Mouse (Mus musculus): ENCODE results near the gene Ipcef1.
A peak's percentile ranks its signal among the peaks of the same experiment; 100 is the strongest.

Ipcef1 gene

GRCm38 (mm10) chr10:6890348-6891009 lies 161.8 kb downstream of the Ipcef1 start:
- DNase-seq (ENCODE audit: low read depth, low spot score) = no peak

GRCm38 (mm10) chr10:6889640-6890245 lies 162.5 kb downstream of the Ipcef1 start:
- DNase-seq (ENCODE audit: low read depth, low spot score) = no peak

- DNase-seq (ENCODE audit: low read depth, low spot score) = peak; percentile 38
Observed at GRCm38 (mm10) chr10:6885460-6885859, 166.8 kb downstream of the Ipcef1 start.

- DNase-seq (ENCODE audit: low read depth, low spot score) = peak; percentile 76
Observed at GRCm38 (mm10) chr10:6882041-6882440, 170.2 kb downstream of the Ipcef1 start.

GRCm38 (mm10) chr10:6878276-6878881 lies 173.9 kb downstream of the Ipcef1 start:
- DNase-seq (ENCODE audit: low read depth, low spot score) = peak; percentile 69

- DNase-seq (ENCODE audit: low read depth, low spot score) = no peak
Observed at GRCm38 (mm10) chr10:6873917-6874316, 178.4 kb downstream of the Ipcef1 start.

- no peak for DNase-seq (ENCODE audit: low read depth, low spot score)
Observed at GRCm38 (mm10) chr10:6871418-6872072, 180.7 kb downstream of the Ipcef1 start.

- no peak for DNase-seq (ENCODE audit: low read depth, low spot score)
Observed at GRCm38 (mm10) chr10:6855812-6856211, 196.5 kb downstream of the Ipcef1 start.

- DNase-seq (ENCODE audit: low read depth, low spot score) = no peak
Observed at GRCm38 (mm10) chr10:6848834-6849233, 203.4 kb downstream of the Ipcef1 start.

- no peak for DNase-seq (ENCODE audit: low read depth, low spot score)
Observed at GRCm38 (mm10) chr10:6848162-6848754, 204.0 kb downstream of the Ipcef1 start.

- DNase-seq (ENCODE audit: low read depth, low spot score) = no peak
Observed at GRCm38 (mm10) chr10:6846283-6846682, 206.0 kb downstream of the Ipcef1 start.

GRCm38 (mm10) chr10:6842225-6842624 lies 210.1 kb downstream of the Ipcef1 start:
- no peak for DNase-seq (ENCODE audit: low read depth, low spot score)
